Mouse (Mus musculus) midbrain, embryonic 11.5 days (tissue): ENCODE results near the gene Gm3164. TPM values are rescaled to one million over a fixed set of nuclear protein-coding genes. Genes with fewer than 3 reads are reported as not detected.
"Not testable (repeated sequence)": the region's sequence is repeated elsewhere in the genome, so short reads cannot be mapped to it uniquely, and the experiment has no call there.

Source experiments
- ATAC-seq: fragments of 200-750 bp; cut with Nextera tagmentation; 2 replicates; pipeline ENCODE4 v1.8.0; 2017; ENCODE audit warnings: moderate TSS enrichment, moderate library complexity; ENCODE audit not compliant: low FRiP score
- DNase-seq: peaks from one replicate; pipeline ENCODE4 v3.0.0; 2015; ENCODE audit warnings: low spot score; ENCODE audit errors: missing footprints
- H3K27ac ChIP-seq: fragments of 300-500 bp; sonication (generic); 2 replicates; pipeline ENCODE4 v1.5.1; 2014; ENCODE audit warnings: low read depth, low read length
- H3K27me3 ChIP-seq: fragments of 300-500 bp; sonication (generic); 2 replicates; pipeline ENCODE4 v1.6.1; 2014; ENCODE audit warnings: mild to moderate bottlenecking, low read length, moderate library complexity, mixed read lengths; ENCODE audit not compliant: control insufficient read depth, insufficient read depth
- H3K36me3 ChIP-seq: fragments of 300-500 bp; sonication (generic); 2 replicates; pipeline ENCODE4 v1.6.1; 2014; ENCODE audit warnings: mild to moderate bottlenecking, low read length, moderate library complexity, mixed read lengths; ENCODE audit not compliant: control insufficient read depth, insufficient read depth
- H3K4me1 ChIP-seq: fragments of 300-500 bp; sonication (generic); 2 replicates; pipeline ENCODE4 v1.6.1; 2014; ENCODE audit warnings: low read length; ENCODE audit not compliant: control insufficient read depth, insufficient read depth
- H3K4me2 ChIP-seq: fragments of 300-500 bp; sonication (generic); 2 replicates; pipeline ENCODE4 v1.6.1; 2014; ENCODE audit warnings: mild to moderate bottlenecking, moderate library complexity
- H3K4me3 ChIP-seq: fragments of 300-500 bp; sonication (generic); 2 replicates; pipeline ENCODE4 v1.5.1; 2014; ENCODE audit warnings: low read depth, low read length
- H3K9ac ChIP-seq: fragments of 300-500 bp; sonication (generic); 2 replicates; pipeline ENCODE4 v1.6.1; 2014; ENCODE audit warnings: low read length
- H3K9me3 ChIP-seq: fragments of 300-500 bp; sonication (generic); 2 replicates; pipeline ENCODE4 v1.6.1; 2016; ENCODE audit warnings: low read length; ENCODE audit not compliant: control insufficient read depth
- WGBS: fragments of 180-500 bp; shearing (Covaris S2); extraction: QIAGEN DNeasy Blood & Tissue Kit; methylation state at CpG from one replicate; pipeline ENCODE4 v1.1.7; 2014; 5-methylcytosine and 5-hydroxymethylcytosine counted together
- polyA plus RNA-seq: library from polyadenylated mRNA; unstranded; fragments of >200 nt; fragmentation: Nextera tagmentation; extraction: Ambion mirVana; gene quantifications from 2 replicates; pipeline ENCODE4 v1.2.1, GENCODE M21; 2014

The Gm3164 gene
- 0.56 and 0.90 TPM in 2 replicates for polyA plus RNA-seq

GRCm38 (mm10) chr14:4414965-4415835 is at the start of gene Gm3164:
Gene Gm3164 (plus strand): TSS chr14:4415448.
- DNase-seq (peak; percentile 91), ATAC-seq (peak; percentile 73; the same call in 1 of the 2 replicates)
- 1% methylated on average over 22 of the region's 59 CpGs for WGBS
- H3K4me2 ChIP-seq: peak within 1 kb of the TSS; percentile 50
- not testable (repeated sequence) for H3K9me3 ChIP-seq, H3K27me3 ChIP-seq, H3K36me3 ChIP-seq, H3K4me1 ChIP-seq, H3K27ac ChIP-seq
- H3K4me3 ChIP-seq: peak within 1 kb of the TSS; percentile 36
- peak within 1 kb of the TSS; percentile 49 for H3K9ac ChIP-seq

- not testable (repeated sequence) for DNase-seq, H3K9ac ChIP-seq, H3K27me3 ChIP-seq, H3K9me3 ChIP-seq, H3K4me3 ChIP-seq, ATAC-seq, H3K4me1 ChIP-seq, H3K36me3 ChIP-seq, H3K27ac ChIP-seq, H3K4me2 ChIP-seq
- WGBS: 79% methylated on average over 3 of the region's 3 CpGs
These were observed 46.3 kb upstream of the Gm3164 start for GRCm38 (mm10) chr14:4368991-4369390.

- not testable (repeated sequence) for H3K9me3 ChIP-seq, H3K27ac ChIP-seq, H3K4me3 ChIP-seq, H3K36me3 ChIP-seq, H3K4me1 ChIP-seq, H3K4me2 ChIP-seq, DNase-seq, ATAC-seq, H3K27me3 ChIP-seq, H3K9ac ChIP-seq
- 89% methylated on average over 3 of the region's 3 CpGs for WGBS
These were observed 45.6 kb upstream of the Gm3164 start for GRCm38 (mm10) chr14:4369691-4370090.

GRCm38 (mm10) chr14:4377871-4378270 is 37.4 kb upstream of the Gm3164 start:
- DNase-seq, H3K9ac ChIP-seq, H3K27ac ChIP-seq, ATAC-seq, H3K9me3 ChIP-seq, H3K4me2 ChIP-seq, H3K36me3 ChIP-seq, H3K4me3 ChIP-seq, H3K27me3 ChIP-seq, H3K4me1 ChIP-seq: not testable (repeated sequence)

- H3K9ac ChIP-seq, H3K9me3 ChIP-seq, H3K36me3 ChIP-seq, H3K27me3 ChIP-seq, H3K4me2 ChIP-seq, ATAC-seq, H3K4me1 ChIP-seq, DNase-seq, H3K27ac ChIP-seq, H3K4me3 ChIP-seq: not testable (repeated sequence)
These were observed 29.6 kb upstream of the Gm3164 start for GRCm38 (mm10) chr14:4385606-4386005.

- 95% methylated on average over 2 of the region's 6 CpGs for WGBS
- ATAC-seq: not testable (repeated sequence)
These were observed 22.3 kb upstream of the Gm3164 start for GRCm38 (mm10) chr14:4392841-4393530.

GRCm38 (mm10) chr14:4397226-4397625 is 18.0 kb upstream of the Gm3164 start, which contains the start of gene Gm3159:
Gene Gm3159 (plus strand): TSS chr14:4397526.
- H3K27me3 ChIP-seq, H3K4me2 ChIP-seq, DNase-seq, H3K9ac ChIP-seq, H3K4me3 ChIP-seq, H3K4me1 ChIP-seq, H3K9me3 ChIP-seq, ATAC-seq, H3K27ac ChIP-seq, H3K36me3 ChIP-seq: not testable (repeated sequence)
- WGBS: 85% methylated on average over 2 of the region's 3 CpGs

More at GRCm38 (mm10) chr14:4392841-4393530, 22.3 kb upstream of the Gm3164 start:
- H3K27me3 ChIP-seq, H3K4me2 ChIP-seq, H3K9ac ChIP-seq, H3K4me3 ChIP-seq, H3K36me3 ChIP-seq, DNase-seq, H3K9me3 ChIP-seq, H3K4me1 ChIP-seq, H3K27ac ChIP-seq: not testable (repeated sequence)

- DNase-seq, H3K9ac ChIP-seq, H3K36me3 ChIP-seq, H3K4me2 ChIP-seq, H3K9me3 ChIP-seq, H3K27ac ChIP-seq, ATAC-seq, H3K4me3 ChIP-seq, H3K27me3 ChIP-seq, H3K4me1 ChIP-seq: not testable (repeated sequence)
These were observed 16.6 kb upstream of the Gm3164 start for GRCm38 (mm10) chr14:4398624-4399023.

- WGBS: 90% methylated on average over 4 of the region's 5 CpGs
- DNase-seq, H3K9ac ChIP-seq, H3K27me3 ChIP-seq, ATAC-seq, H3K4me2 ChIP-seq, H3K9me3 ChIP-seq, H3K27ac ChIP-seq, H3K4me3 ChIP-seq, H3K4me1 ChIP-seq, H3K36me3 ChIP-seq: not testable (repeated sequence)
These were observed 15.0 kb upstream of the Gm3164 start for GRCm38 (mm10) chr14:4400115-4400789.
